Mouse (Mus musculus) kidney, embryonic 14.5 days (tissue): ENCODE data around the gene Unc5cl. TPM values are rescaled to one million over a fixed set of nuclear protein-coding genes. Genes with fewer than 3 reads are reported as not detected.

Experiments used
- ATAC-seq: fragments of 200-750 bp; cut with Nextera tagmentation; 2 replicates; pipeline ENCODE4 v1.8.0; 2017; ENCODE audit warnings: moderate number of reproducible peaks, mild to moderate bottlenecking, moderate TSS enrichment, moderate library complexity; ENCODE audit not compliant: low FRiP score, low TSS enrichment
- H3K27ac ChIP-seq: fragments of 300-500 bp; sonication (generic); 2 replicates; pipeline ENCODE4 v1.5.1; 2014; ENCODE audit warnings: low read depth, mild to moderate bottlenecking, low read length, moderate library complexity, mixed read lengths
- H3K27me3 ChIP-seq: fragments of 300-500 bp; sonication (generic); 2 replicates; pipeline ENCODE4 v1.6.1; 2014; ENCODE audit warnings: mild to moderate bottlenecking, low read length; ENCODE audit not compliant: control insufficient read depth, insufficient read depth
- H3K36me3 ChIP-seq: fragments of 300-500 bp; sonication (generic); 2 replicates; pipeline ENCODE4 v1.6.1; 2014; ENCODE audit warnings: low read length, mixed read lengths; ENCODE audit not compliant: control insufficient read depth, insufficient read depth
- H3K4me1 ChIP-seq: fragments of 300-500 bp; sonication (generic); 2 replicates; pipeline ENCODE4 v1.6.1; 2014; ENCODE audit warnings: low read length, mixed read lengths; ENCODE audit not compliant: control insufficient read depth, insufficient read depth
- H3K4me2 ChIP-seq: fragments of 300-500 bp; sonication (generic); replicated peaks from 2 replicates; pipeline ENCODE4 v1.6.1; 2014; ENCODE audit warnings: low read depth, mild to moderate bottlenecking, low read length
- H3K4me3 ChIP-seq: fragments of 300-500 bp; sonication (generic); 2 replicates; pipeline ENCODE4 v1.5.1; 2014; ENCODE audit warnings: mild to moderate bottlenecking, low read length
- H3K9ac ChIP-seq: fragments of 300-500 bp; sonication (generic); 2 replicates; pipeline ENCODE4 v1.6.1; 2014; ENCODE audit warnings: low read depth, mild to moderate bottlenecking, low read length, moderate library complexity
- H3K9me3 ChIP-seq: fragments of 300-500 bp; sonication (generic); 2 replicates; pipeline ENCODE4 v1.6.1; 2016; ENCODE audit warnings: low read length; ENCODE audit not compliant: control insufficient read depth
- WGBS: fragments of 180-500 bp; shearing (Covaris S2); extraction: QIAGEN DNeasy Blood & Tissue Kit; methylation state at CpG from one replicate; pipeline ENCODE4 v1.1.7; 2014; 5-methylcytosine and 5-hydroxymethylcytosine counted together
- polyA plus RNA-seq: library from polyadenylated mRNA; unstranded; fragments of >200 nt; fragmentation: Nextera tagmentation; extraction: Ambion mirVana; gene quantifications from 2 replicates; pipeline ENCODE4 v1.2.1, GENCODE M21; 2014

Gene Unc5cl
- polyA plus RNA-seq, 1 experiment from 2014 or later: 4.7 TPM

GRCm38 (mm10) chr17:48427852-48428530, 26.7 kb upstream of the Unc5cl start:
- Histone ChIP-seq H3K27me3 (no peaks in the 10 kb centered on the region), H3K4me1 (peaks cover 37% of the 10 kb centered on the region), H3K9me3 (no peaks in the 10 kb centered on the region), H3K36me3 (no peaks in the 10 kb centered on the region), H3K27ac (peak overlapping the region; percentile 6), H3K4me2 (no peak overlapping the region), H3K4me3 (no peak overlapping the region), H3K9ac (no peak overlapping the region)
- peak; percentile 50; the same call in 1 of the 2 replicates for ATAC-seq
- 39% methylated on average over 11 of the region's 11 CpGs for WGBS

GRCm38 (mm10) chr17:48430394-48430793, 24.3 kb upstream of the Unc5cl start:
- ATAC-seq: no peak
- H3K4me3 ChIP-seq: no peak overlapping the region
- H3K9me3 ChIP-seq: no peaks in the 10 kb centered on the region
- peak overlapping the region; percentile 62; the same call in 1 of the 2 replicates for H3K27ac ChIP-seq
- H3K36me3 ChIP-seq: no peaks in the 10 kb centered on the region
- H3K4me2 ChIP-seq: no peak overlapping the region
- H3K4me1 ChIP-seq: peaks cover 37% of the 10 kb centered on the region
- no peaks in the 10 kb centered on the region for H3K27me3 ChIP-seq
- WGBS: 19% methylated on average over 5 of the region's 5 CpGs
- no peak overlapping the region for H3K9ac ChIP-seq

GRCm38 (mm10) chr17:48431054-48431453, 23.6 kb upstream of the Unc5cl start:
- H3K27me3 ChIP-seq: no peaks in the 10 kb centered on the region
- peaks cover 35% of the 10 kb centered on the region for H3K4me1 ChIP-seq
- no peaks in the 10 kb centered on the region for H3K9me3 ChIP-seq
- no peak overlapping the region for H3K9ac ChIP-seq
- no peak overlapping the region for H3K4me3 ChIP-seq
- no peak for ATAC-seq
- 57% methylated on average over 5 of the region's 5 CpGs for WGBS
- H3K27ac ChIP-seq: peak overlapping the region; percentile 62; the same call in 1 of the 2 replicates
- no peak overlapping the region for H3K4me2 ChIP-seq
- no peaks in the 10 kb centered on the region for H3K36me3 ChIP-seq

GRCm38 (mm10) chr17:48432158-48432980, 22.3 kb upstream of the Unc5cl start, which contains the start of gene Apobec2:
Gene Apobec2 (minus strand): TSS chr17:48432930.
- Histone ChIP-seq H3K9ac (no peak within 1 kb of the TSS), H3K4me3 (no peak within 1 kb of the TSS), H3K4me1 (peaks cover 37% of the 10 kb centered on the region), H3K9me3 (no peaks in the 10 kb centered on the region), H3K4me2 (no peak within 1 kb of the TSS), H3K27me3 (no peaks in the 10 kb centered on the region), H3K36me3 (no peaks in the 10 kb centered on the region), H3K27ac (no peak within 1 kb of the TSS)
- no peak for ATAC-seq
- 74% methylated on average over 16 of the region's 16 CpGs for WGBS

GRCm38 (mm10) chr17:48433006-48433655, 21.6 kb upstream of the Unc5cl start:
- no peak overlapping the region for H3K9ac ChIP-seq
- ATAC-seq: no peak
- no peaks in the 10 kb centered on the region for H3K36me3 ChIP-seq
- H3K27me3 ChIP-seq: no peaks in the 10 kb centered on the region
- H3K4me2 ChIP-seq: no peak overlapping the region
- WGBS: 86% methylated on average over 20 of the region's 20 CpGs
- no peak overlapping the region for H3K4me3 ChIP-seq
- H3K27ac ChIP-seq: no peak overlapping the region
- peaks cover 42% of the 10 kb centered on the region for H3K4me1 ChIP-seq
- H3K9me3 ChIP-seq: no peaks in the 10 kb centered on the region

- ATAC-seq: no peak
- Histone ChIP-seq H3K4me2 (no peak overlapping the region), H3K9me3 (no peaks in the 10 kb centered on the region), H3K9ac (no peak overlapping the region), H3K36me3 (no peaks in the 10 kb centered on the region), H3K27ac (no peak overlapping the region), H3K4me1 (peaks cover 35% of the 10 kb centered on the region), H3K4me3 (no peak overlapping the region), H3K27me3 (no peaks in the 10 kb centered on the region)
- 66% methylated on average over 6 of the region's 6 CpGs for WGBS
These were observed 20.9 kb upstream of the Unc5cl start for GRCm38 (mm10) chr17:48433689-48434330.

- H3K9ac ChIP-seq: no peak overlapping the region
- no peaks in the 10 kb centered on the region for H3K9me3 ChIP-seq
- H3K27ac ChIP-seq: no peak overlapping the region
- peaks cover 35% of the 10 kb centered on the region for H3K4me1 ChIP-seq
- no peaks in the 10 kb centered on the region for H3K27me3 ChIP-seq
- H3K4me2 ChIP-seq: no peak overlapping the region
- WGBS: 90% methylated on average over 5 of the region's 5 CpGs
- H3K4me3 ChIP-seq: no peak overlapping the region
- no peak for ATAC-seq
- H3K36me3 ChIP-seq: no peaks in the 10 kb centered on the region
These were observed 20.2 kb upstream of the Unc5cl start for GRCm38 (mm10) chr17:48434479-48434878.

- 34% methylated on average over 1 of the region's 1 CpGs for WGBS
- Histone ChIP-seq H3K4me1 (peaks cover 23% of the 10 kb centered on the region), H3K36me3 (no peaks in the 10 kb centered on the region), H3K4me2 (no peak overlapping the region), H3K27ac (peak overlapping the region; percentile 91), H3K4me3 (no peak overlapping the region), H3K9ac (no peak overlapping the region), H3K9me3 (no peaks in the 10 kb centered on the region), H3K27me3 (no peaks in the 10 kb centered on the region)
- ATAC-seq: peak; percentile 63
These were observed 18.2 kb upstream of the Unc5cl start for GRCm38 (mm10) chr17:48436487-48436886.
